Mouse (Mus musculus) testis, postnatal 14 days (tissue): ENCODE measurements around the gene Bola3.
A peak's percentile ranks its signal among the peaks of the same experiment; 100 is the strongest.

Experiments used
- DNase-seq: peaks from one replicate; pipeline ENCODE4 v3.0.0; 2021; ENCODE audit warnings: low spot score

Gene Bola3

DNA sequence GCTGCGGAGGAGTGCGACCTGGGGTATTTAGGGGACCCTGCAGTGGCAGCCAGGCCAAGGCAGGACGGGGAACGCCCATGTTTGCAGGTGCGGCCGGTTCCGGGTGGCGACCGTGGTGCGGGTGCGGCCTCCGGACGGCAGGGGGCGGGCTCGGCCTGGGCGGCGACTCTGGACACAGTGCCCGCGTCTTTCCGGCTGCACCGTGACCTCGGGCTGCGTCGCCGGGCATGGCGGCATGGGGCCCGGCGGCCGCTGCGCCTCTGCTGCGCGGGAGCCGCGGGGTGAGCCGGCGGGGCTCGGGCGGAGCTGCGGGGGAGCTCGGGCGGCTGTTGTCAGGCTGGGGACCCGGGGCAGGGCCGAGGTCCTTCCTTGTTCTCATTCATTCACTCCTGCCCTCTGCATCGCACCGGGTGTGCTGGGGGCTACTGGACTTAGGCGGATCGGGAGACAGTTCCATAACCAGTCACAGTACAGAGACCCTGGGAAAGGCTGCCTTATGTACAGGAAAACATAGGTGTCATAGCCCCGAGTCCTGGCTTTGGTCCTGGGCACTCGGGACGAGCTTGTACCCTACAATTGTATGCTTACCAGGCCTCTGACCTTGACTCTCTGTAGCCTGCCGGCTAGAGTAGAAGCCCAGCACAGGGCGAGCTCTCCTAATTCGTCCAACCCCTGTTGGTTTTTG lies 469 bp downstream of the Bola3 start:
- peak; percentile 87 for DNase-seq

DNA sequence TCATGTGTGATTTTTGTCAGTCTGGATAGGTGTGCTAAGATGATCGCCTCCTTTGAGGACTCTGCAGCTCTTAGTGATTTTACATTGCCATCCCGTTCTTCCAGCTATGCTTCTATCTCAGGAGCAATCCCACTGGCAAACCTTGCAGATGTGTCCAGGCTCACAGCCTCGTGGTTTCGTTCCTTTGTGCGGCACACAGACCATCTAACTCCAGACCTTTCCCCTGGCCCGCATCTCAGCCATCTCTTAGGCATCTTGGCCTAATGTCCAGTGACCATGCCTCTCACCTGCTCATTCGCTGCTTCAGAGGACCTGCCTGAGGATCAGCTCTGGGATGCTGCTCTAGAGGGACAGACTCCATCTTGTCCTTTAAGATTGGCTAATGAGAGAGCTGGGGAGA lies 1.2 kb downstream of the Bola3 start:
- no peak for DNase-seq

DNA sequence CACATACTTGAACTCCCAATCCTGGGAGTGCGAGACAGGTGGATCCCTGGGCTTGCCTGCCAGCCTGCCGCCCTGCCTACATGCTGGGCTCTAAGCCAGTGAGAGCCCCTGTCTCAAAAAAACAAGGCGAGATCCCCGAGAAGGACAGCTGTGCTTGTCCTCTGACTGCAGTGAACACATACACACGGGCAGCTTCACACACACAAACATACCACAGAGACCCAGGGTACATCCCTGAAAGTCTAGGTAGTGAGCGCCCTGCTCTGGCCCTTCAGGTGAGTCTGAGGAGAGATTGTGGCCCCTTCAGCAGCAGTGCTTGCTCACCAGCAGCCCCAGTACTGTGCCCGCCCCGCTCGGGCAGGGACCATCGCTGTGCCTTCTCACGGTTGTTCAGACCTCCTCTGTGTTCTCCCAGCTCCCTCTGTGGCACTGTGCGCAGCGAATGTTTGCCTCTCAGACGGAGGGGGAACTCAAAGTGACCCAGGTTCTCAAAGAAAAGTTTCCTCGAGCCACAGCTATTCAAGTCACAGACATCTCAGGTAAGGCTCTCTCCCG lies 2.0 kb downstream of the Bola3 start:
- no peak for DNase-seq

- DNase-seq: no peak
Observed at GRCm38 (mm10) chr6:83351490-83352160, 2.7 kb downstream of the Bola3 start.

DNA sequence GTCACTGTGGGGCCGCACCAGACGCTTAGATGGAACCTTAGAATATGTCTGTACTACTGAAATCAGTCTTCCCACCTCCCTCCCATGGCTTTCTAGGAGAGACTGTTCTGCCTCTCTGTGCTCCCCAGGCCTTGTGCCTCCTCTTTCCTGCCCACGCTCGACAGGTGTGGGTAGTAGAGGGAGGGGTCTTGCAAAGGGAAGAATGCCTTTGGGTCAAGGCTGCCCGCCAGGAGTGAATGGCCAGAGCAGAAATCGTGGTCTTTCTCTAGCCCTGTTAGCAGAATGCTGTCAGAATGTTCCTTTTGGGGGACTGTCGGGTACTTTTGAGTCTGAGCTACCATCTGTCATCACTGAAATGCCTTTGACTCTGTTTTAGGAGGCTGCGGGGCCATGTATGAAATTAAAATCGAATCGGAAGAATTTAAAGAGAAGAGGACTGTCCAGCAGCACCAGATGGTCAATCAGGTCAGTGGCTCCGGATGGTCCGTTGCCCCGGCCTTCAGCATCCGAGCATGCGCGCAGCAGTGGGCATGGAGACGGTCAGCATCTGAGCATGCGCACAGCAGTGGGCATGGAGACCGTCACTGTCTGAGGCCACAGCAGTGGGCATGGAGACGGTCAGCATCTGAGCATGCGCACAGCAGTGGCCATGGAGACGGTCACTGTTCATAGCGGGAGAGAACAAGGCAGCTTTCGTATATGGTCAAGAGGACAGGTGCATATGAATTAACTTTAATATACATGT lies 3.9 kb downstream of the Bola3 start:
- DNase-seq: peak; percentile 50

DNA sequence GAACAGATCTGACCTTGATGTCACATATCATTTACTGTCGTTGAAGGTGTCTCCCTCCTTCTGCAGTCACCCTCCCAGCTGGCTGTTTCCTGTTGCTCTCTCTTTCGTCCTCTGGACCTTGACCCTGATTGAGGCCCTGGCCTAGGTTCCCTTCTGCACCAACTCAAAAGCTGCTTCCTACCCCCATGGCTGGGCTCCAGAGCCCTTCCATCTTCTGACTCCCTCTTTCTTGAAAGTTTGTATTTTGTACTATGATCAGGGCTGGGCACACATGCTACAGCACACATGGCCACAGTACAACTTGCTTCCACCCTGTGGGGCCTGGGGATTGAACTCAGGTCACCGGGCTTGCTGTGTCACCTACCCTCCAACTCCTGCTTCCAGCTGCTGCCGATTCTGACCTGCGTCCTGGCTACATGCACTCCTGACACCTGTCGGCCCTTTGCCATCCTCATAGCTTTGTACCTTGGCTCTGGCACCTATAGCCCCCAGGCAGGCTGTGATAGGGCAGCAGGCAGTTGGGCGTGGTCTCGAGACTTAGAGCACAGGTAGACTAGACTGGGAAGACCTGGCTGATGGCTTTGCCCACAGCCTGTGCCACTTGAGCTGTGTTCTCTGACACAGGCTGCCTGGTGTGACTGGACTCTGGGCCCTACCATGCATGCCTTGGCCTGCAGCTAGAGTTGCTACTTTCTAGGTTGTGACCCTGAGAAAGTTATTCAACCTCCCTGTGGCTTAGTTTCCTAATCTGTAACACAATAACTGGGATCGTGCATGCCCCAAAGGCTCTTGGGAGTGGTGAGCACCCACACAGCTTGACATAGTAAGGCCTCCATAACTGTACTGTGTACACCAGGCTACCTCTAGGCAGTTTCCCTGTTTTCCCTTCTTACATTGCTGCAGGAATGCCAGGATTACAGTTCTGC lies 6.2 kb downstream of the Bola3 start:
- no peak for DNase-seq

DNA sequence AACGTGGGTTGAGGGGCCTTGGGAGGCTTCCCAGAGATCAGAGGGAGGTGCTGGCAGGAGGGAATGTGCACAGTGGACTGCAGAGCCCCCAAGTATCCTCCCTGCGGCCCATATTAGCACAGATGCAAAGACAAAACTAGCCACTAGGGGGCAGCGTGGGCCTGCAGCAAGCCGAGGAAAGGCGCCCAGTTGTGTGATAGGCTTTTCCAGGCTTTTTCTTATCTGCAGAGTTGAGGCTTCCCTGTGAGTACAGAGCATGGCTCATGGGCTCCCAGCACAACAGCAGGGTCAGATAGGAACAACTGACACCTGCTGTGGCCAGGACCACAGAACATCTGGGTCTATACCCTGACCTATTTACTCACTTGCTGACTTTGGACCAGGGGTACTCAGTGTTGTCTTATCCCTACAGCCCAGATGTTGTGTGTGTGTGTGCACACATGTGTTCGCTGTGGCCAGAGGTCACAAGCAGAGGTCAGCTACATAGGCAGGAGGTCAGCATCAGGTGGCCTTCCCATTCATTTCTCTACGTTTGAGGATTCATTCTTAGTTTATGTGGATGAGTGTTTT lies 7.7 kb downstream of the Bola3 start:
- peak; percentile 61 for DNase-seq

GRCm38 (mm10) chr6:83357436-83357835 lies 8.5 kb downstream of the Bola3 start:
- DNase-seq: no peak

GRCm38 (mm10) chr6:83361523-83362248 lies 12.7 kb downstream of the Bola3 start:
- DNase-seq: no peak

GRCm38 (mm10) chr6:83363075-83363474 lies 14.1 kb downstream of the Bola3 start:
- DNase-seq: no peak

- DNase-seq: no peak
Observed at GRCm38 (mm10) chr6:83370316-83370965, 21.5 kb downstream of the Bola3 start.

DNA sequence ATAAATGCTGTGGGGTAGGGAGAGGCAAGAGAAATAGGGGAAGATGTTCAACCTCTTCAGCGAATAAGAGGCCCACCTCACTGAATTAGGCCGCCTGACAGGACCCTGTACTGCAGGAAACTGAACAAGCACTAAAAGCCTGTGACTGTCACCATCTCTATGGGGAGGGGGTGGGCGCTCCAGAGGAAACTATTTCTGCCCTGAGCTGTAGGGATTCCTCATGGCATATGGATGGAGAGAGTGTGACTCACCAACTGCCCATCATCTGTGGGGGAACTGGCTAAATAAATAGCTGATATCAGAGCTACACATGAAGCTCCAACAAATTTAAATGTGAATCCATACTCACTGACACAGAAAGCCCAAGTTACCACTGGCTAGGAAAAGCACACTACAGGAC lies 22.4 kb downstream of the Bola3 start:
- no peak for DNase-seq

GRCm38 (mm10) chr6:83373704-83374300 lies 24.9 kb downstream of the Bola3 start:
- DNase-seq: no peak

DNA sequence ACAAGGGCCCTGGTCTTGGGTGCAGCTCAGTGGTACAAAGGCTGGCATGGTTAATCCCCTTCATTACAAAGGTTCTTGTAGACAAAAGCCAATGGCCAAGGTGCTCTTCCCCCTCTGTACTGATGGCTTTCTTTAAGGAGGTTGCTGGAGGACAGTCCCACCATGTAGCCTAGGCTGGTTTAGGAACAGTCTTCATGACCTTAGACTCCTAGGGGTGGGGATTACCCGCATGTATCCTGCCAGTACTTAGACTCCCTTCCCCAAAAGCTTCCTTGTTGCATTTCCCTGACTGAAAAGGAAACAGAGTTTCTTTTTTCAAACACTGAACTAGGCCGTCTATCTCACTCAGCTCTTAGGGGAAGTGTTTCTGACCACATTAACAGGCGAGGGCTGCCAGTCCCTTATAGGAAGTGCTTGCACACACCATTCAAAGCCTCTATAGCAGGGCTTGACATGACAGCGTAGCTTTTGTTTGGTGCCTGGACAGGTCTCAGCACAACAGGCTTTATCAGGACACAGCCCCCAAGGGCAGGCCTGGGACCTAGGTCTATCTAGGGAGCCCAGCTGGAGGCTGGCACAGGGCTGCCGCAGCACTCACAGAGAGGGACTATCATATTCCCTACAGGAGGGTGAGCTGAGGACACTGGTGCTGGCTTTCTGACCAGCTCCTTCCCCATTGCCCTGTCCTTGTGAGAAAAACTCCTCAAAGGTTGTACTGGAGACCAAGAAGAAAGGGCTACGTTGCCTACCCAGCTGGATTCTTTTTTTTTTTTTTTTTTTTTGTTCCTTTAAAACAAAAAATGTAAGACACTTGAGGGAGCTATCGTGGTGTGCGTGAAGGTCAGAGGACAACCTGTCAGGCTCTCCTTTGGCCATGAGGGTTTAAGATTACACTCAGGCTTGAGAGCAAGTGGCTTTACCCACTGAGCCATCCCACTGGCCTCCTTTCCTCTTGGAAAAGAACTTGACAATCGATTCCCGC lies 32.9 kb downstream of the Bola3 start:
- peak; percentile 84 for DNase-seq

- DNase-seq: no peak
Observed at GRCm38 (mm10) chr6:83385569-83386090, 36.7 kb downstream of the Bola3 start.

GRCm38 (mm10) chr6:83392166-83392780 lies 43.3 kb downstream of the Bola3 start:
- DNase-seq: no peak

DNA sequence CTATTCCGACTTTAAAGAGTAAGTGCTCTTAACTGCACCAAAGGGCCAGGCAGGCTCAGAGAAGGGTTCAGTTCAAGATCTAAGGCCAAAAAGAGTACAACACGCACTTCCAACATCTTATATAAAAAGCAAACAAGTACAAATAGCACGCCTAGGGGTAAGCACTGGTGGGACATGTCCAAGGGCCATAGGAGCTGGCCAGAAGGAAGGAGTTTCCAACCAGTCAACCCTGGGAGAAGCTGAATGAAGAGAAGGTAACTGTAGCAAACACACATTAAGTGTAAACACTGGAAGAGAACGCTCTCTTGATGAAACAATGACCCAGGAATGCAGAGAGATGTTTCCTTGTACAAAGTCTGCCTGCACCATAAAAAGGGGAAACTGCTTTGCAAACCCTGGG lies 45.2 kb downstream of the Bola3 start:
- no peak for DNase-seq
